Mouse (Mus musculus): ENCODE measurements around the gene Ptpn13.

Ptpn13 gene

GRCm38 (mm10) chr5:103458959-103459675 lies 34.1 kb downstream of the Ptpn13 start:
- CTCF ChIA-PET, result no interaction called here

GRCm38 (mm10) chr5:103460903-103461302 lies 35.9 kb downstream of the Ptpn13 start:
- CTCF ChIA-PET, result no interaction called here

DNA sequence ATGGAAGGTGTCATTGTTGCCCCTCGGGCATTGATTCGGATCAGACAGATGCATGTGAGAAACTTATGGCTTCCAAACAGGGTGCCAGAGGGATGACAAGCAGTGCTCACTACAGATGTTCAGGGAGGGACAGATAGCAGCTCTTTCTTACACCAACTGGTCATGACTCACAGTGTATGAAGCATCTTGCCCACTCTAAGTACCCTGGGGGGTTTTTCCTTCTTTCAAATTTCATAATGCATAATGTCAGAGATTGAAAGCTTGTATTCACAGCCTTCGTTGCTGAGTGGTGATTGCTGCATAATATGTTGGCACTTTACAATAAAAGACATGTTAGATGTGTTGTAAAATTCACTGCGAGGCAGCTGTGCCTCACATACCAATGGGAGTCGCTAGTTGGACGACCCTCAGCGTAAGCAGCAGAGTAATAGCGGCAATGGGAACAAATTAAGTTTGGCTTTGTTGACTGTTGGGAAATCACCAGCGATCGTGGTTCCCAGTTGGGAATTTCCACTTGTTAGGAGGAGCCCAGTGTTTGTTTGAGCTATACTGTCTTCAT lies 38.7 kb downstream of the Ptpn13 start:
- CTCF ChIA-PET, result no interaction called here

- CTCF ChIA-PET, result no interaction called here
Measured at GRCm38 (mm10) chr5:103464329-103464728, 39.3 kb downstream of the Ptpn13 start.

DNA sequence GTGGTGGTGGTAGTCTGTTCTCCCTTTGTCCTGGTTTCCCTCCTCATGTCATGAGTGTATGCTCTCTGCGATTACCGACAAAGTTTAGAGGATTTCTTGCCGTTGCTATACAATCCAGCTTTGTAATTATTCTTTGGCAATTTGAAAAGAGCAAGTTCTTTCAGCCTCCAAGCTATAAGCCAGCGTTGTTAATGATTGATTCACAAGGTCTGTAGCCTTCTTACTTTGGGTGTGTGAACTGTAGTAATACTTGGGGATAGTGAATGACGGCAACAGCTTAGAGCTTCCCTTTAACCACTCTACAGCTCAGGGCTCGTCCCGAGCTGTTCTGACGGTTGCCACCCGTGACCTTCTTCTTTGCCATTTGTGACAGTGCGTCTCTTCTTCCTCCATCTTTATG lies 39.8 kb downstream of the Ptpn13 start:
- CTCF ChIA-PET, result no interaction called here

GRCm38 (mm10) chr5:103472670-103473069 lies 47.7 kb downstream of the Ptpn13 start:
- CTCF ChIA-PET, result no interaction called here

- CTCF ChIA-PET, result no interaction called here
Measured at GRCm38 (mm10) chr5:103473467-103474096, 48.6 kb downstream of the Ptpn13 start.

DNA sequence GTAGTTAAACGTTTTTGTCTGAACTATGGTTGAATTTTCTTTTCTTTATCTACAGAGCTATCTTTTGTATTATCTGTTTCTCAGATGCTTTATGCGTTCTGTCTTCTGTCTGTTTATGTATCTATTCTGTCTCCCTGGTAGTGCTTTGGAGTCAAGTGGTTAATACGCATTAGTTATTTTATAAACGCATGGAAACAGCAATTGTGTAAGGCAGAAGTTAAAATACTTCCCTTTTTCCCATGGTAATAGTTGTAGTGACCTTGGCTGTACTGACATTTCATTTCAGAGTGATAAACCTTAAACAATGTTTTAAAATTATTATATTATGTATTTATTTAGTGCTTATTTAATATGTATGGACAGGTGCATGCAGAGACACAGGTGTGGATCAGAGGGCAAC lies 49.3 kb downstream of the Ptpn13 start:
- CTCF ChIA-PET, result no interaction called here

DNA sequence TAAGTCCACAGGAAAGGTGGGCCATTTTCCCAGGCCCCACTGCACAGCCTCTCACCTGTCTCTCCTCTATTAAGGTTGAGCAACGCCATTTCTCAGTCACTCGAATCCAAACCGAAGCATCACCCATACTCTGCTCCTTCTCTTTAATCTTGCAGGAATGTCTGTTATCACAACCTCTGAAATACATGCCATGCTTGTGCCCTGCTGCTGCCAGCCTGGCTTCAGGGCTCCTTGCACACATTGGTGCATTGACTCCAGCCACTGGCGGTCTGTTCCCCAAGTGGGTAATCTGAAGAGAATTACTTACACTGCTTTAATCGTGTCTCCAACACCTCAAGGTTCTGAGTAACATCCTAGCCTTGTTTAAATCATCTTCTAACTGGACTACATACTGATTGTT lies 50.5 kb downstream of the Ptpn13 start:
- CTCF ChIA-PET, result no interaction called here

- CTCF ChIA-PET, result no interaction called here
Measured at GRCm38 (mm10) chr5:103479503-103479902, 54.5 kb downstream of the Ptpn13 start.

DNA sequence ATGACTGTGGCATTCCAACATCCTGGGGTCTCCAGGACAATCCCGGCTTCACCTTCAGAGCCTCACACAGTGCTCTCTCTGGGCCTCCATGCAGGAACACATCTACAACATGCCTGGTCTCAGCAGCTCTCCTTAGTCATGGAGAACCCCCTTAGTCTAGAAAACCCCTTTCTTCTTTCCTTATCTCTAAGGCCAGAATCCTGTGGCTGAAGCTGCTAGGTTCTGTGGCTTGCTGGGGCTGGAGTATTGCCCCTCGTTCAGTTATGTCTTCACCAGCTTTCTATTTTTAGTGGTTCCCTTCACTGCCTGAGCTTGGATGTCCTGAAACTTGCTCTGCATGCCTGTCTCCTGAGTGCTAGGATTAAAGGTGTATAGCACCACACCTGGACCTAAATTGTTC lies 56.2 kb downstream of the Ptpn13 start:
- CTCF ChIA-PET, result no interaction called here

DNA sequence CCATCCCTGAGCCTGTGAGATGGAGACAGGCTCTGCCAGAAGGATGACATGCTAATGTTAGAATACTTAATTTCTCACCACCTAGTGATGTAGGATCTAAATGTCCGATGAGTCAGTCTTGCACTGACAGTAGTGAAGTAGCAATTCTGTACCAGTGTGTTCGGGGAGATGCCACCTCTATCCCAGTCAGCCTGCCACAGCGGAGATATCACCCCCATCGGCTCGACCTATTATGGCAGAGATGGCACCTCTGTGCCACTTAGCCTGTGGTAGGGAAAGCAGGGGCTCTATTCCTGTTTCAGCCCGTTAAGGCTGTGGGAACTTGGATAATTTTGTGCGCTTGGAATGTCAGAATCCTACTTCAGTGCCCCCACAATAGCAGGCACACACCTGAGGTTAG lies 62.0 kb downstream of the Ptpn13 start:
- CTCF ChIA-PET, result no interaction called here

DNA sequence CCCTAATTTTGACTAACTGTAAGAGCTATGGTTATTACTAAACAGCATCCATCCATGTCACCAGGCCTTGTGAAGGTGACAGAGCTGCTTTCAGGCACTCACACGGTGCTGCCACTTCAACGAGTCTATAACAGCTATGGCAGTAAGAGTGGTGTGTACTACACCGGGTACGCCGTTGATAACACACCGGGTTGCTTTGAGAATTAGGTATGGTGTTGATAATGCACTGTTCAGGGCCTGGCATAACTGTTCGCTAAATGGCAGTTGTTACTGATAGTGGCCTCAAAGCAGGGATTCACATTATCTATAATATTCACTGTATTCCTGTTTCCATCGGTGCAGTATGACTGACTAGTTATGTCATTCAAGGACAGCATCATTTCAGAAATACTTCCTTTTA lies 66.0 kb downstream of the Ptpn13 start:
- CTCF ChIA-PET, result no interaction called here

- CTCF ChIA-PET, result no interaction called here
Measured at GRCm38 (mm10) chr5:103491788-103492187, 66.8 kb downstream of the Ptpn13 start.

- CTCF ChIA-PET, result no interaction called here
Measured at GRCm38 (mm10) chr5:103497061-103497460, 72.1 kb downstream of the Ptpn13 start.

- CTCF ChIA-PET, result no interaction called here
Measured at GRCm38 (mm10) chr5:103497480-103497879, 72.5 kb downstream of the Ptpn13 start.

DNA sequence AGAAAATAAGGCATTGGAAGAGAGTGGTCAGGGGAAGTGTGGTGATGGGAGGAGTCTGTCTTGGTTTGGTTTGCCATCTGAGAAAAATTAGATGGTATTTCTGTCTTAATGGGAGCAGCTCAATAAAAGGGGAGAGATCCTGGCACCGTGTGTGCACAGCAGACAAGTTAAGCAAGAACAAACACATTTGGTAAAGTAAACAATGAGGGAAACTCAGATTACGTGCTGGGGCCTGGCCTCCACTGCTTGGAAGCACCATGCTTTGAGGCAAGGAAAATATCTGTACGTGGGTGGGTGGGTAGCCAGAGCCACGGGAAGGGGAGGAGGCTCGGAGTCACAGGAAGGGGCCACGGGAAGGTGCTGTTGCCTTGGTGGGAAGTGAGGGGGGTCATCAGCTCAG lies 74.3 kb downstream of the Ptpn13 start:
- CTCF ChIA-PET, result interaction anchor here (0.6 kb wide), 1 partner anchor 496 kb away, joined by 4 read pairs; no protein-coding TSS in a partner anchor

DNA sequence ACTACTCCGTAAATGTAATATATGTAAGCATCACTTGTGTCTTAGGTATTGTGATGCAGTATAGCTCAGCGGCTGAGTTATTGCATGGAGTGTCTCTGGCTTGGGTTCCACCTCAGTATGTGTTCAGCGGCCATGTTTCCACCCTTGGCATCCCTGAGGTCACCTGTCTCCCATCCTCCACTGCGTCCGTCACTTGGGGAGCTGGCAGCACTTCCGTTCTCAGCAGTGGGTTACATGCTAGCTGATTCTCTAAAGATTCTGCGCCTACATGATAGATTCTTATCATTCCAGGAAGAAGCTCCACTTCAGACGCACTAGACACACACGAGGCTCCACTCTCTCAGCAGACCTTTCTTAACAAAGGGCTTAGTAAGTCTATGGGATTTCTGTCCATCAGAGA lies 76.1 kb downstream of the Ptpn13 start:
- CTCF ChIA-PET, result no interaction called here

DNA sequence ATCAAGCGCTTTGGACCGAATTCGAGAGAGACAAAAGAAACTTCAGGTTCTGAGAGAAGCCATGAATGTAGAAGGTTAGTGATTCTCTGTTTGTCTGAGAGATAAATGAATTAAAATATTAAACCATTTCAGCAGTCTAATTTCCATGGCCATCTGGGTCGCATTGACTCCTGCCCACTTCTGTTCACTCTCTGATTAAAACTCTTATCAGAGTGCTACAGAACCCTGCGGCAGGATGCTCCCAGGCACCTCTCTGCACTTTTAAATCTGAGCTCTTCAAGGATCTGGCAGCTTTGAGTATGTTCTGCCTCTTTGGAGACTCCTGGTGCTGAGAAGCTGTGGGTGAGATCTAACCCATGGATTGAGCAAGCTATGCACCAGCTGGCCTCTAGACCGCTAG lies 76.8 kb downstream of the Ptpn13 start:
- CTCF ChIA-PET, result no interaction called here

DNA sequence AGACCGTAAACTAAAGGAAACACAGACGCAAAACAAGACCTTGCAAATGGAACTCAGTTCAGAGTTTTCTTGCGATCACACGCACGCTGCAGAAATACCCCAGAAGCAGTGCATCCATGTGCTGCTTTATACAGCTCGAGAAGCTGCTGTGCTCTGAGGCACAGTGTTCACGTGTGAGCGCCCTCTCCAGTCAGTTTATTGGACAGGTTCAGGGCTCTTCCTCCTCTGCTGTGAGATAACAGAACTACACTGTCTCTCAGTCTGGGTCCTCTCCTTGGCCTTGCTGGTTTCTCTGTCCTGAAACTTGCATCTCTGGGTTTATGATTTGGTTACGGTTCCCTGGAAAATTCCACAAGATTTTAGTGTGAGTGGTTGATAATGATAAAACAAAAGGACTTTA lies 88.2 kb downstream of the Ptpn13 start:
- CTCF ChIA-PET, result no interaction called here

GRCm38 (mm10) chr5:103514441-103514840 lies 89.4 kb downstream of the Ptpn13 start:
- CTCF ChIA-PET, result no interaction called here

DNA sequence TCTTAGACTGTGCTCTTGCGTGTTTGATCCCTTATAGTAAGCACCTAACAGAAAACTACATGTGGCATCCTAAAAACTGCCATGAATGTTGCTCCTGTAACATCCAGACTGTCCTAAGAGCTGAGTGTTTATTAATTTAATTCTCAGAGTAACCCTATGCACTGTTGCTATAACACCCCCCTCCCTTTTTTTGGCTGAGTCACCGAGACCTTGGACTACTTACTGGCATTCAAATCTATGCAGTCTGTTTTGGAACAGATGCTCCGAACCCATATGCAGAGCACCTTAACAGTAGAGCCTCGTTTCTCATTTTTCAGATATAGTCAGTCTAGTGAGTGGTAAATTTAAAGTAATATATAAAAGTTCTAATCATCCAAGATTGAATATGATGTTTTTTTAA lies 90.9 kb downstream of the Ptpn13 start:
- CTCF ChIA-PET, result no interaction called here

DNA sequence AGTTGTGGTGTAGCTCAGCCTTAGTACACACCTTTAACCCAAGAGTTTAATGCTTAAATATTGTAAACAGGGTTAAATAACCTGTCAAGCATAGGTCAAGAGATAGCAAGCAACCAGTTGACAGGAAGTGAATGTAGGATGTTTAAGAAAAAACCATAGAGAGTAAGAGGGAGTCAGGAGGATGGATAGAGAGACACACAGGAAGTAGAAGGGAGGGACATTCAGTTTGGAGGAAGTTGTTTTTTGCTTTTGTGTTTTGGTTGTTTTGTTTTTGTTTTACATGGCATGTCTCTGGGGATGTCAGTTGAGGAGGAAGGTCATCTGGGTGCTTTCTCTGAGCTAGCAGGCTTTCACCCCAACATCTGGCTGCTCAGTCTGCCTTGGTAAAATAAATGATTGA lies 91.6 kb downstream of the Ptpn13 start:
- CTCF ChIA-PET, result no interaction called here

- CTCF ChIA-PET, result no interaction called here
Measured at GRCm38 (mm10) chr5:103517641-103518040, 92.6 kb downstream of the Ptpn13 start.

All from spleen, embryonic (tissue).